Mouse (Mus musculus): ENCODE results near the gene Tnk2. TPM values are rescaled to one million over a fixed set of nuclear protein-coding genes. Genes with fewer than 3 reads are reported as not detected.

The Tnk2 gene
- total RNA-seq, 1 experiment from 2014 or later = 48.5 TPM

DNA sequence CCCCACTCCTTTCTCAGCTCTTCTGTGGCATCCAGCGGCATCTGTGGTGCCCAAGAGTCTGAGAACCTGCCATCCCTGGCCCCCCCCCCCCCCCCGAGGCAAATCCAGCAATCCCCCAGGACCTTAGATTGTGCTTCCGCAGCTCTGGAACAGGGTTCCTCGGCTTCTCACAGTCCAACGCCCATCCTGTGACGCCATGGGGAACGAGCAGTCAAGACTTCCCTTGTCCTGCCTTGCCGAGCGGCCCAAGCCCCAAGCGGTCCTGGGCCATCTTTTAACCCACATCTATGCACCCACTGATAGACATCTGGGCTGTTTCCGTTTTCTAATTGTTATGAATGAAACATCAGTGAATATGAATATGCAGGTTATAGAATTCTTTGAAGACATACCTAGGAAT lies 68.5 kb downstream of the Tnk2 start:
- DNase-seq = no peak

- DNase-seq = no peak
Observed at GRCm38 (mm10) chr16:32713556-32713955, 69.9 kb downstream of the Tnk2 start.

DNA sequence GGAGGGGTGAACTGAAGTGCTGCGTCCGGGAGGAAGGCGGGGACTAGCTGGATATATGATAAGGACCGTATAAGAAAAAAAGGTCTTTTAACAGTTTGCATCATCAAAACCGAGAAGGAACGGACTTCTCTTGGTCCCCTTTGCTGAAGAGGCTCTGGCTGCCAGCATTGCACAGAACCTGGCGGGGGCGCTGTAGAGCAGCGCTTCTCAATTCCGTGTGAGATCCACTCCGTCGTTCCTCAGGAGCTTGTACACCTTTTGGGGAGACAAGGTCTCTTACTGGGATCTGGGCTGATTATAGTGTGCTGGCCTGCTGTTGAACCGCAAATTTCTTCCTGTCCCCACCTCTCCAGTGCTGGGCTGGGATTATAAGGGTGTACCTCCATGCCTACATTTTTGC lies 71.7 kb downstream of the Tnk2 start:
- peak; percentile 60 for DNase-seq

DNA sequence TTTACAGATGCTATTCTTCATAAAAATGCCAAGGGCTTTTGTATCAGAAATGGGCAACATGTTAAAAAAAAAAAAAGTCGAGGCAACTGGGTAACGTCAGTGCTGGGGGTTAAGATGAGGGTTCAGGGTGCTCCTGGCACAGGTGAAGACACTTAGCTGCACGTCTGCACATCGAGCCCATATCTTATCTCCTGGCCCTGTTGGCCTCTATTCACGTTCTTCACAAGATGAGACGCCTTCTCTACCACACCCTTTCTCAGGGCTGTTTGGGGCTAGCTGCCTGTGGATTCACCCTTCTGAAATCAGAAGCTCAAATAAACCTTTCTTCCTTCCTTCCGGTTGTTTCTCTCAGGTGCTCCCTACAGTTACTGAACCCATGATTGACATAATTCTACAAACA lies 79.5 kb downstream of the Tnk2 start:
- DNase-seq = no peak

- DNase-seq = no peak
Observed at GRCm38 (mm10) chr16:32723767-32724166, 80.1 kb downstream of the Tnk2 start.

DNA sequence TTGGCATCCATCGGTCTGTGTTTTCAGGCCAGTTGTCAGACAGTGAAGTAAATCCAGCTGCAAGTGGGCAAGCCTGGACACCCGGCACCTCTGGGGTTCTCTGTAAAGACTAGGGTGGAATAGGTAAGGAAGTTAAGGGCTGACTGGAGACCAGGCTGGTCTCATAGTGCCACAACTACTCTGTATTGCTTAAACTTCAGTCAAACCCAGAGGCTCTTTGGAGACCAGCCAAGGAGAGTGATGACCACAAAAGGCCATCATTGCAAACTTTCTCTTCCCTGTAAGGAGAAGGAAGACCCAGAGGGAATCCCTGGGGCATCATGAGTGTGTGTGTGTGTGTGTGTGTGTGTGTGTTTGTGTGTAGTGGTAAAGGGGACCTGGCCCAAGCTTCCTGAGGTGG lies 80.6 kb downstream of the Tnk2 start:
- DNase-seq = no peak

- DNase-seq = no peak
Observed at GRCm38 (mm10) chr16:32726501-32726900, 82.8 kb downstream of the Tnk2 start.

- DNase-seq = no peak
Observed at GRCm38 (mm10) chr16:32728240-32728639, 84.6 kb downstream of the Tnk2 start.

DNA sequence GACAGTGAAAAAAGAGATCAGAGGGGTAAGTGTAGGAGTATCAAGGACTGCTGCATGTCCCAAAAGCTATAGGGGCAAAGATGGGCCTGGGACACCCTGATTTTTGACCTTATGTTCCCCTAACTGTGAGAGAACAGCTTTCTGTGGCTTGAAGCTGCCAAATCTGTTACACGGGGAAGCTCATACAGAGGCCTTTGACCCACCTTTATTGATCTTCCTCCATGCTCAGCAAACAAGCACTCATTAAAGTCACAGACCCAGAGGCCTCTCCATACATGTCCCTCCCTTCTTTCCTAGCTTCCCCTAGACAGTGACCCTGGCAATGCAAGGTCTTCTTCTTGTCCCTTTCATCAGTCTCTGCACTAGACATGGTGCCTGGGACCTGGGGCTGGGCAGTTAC lies 85.1 kb downstream of the Tnk2 start:
- no peak for DNase-seq

Other genes with a start within 250 kb of the Tnk2 start
- not detected in 2 replicates for gene Tm4sf19, start 243.4 kb upstream of the Tnk2 start, total RNA-seq (2021)
- 6.2 and 6.8 TPM in 2 replicates for gene Tctex1d2, start 224.2 kb upstream of the Tnk2 start, total RNA-seq (2021)
- 75.6 and 77.2 TPM in 2 replicates for gene Pcyt1a, start 213.0 kb upstream of the Tnk2 start, total RNA-seq (2021)
- gene Slc51a, start 156.0 kb upstream of the Tnk2 start, total RNA-seq (2021) = not detected in 2 replicates
- not detected in 2 replicates for gene Zdhhc19, start 147.6 kb upstream of the Tnk2 start, total RNA-seq (2021)
- 181 and 285 TPM in 2 replicates for gene Tfrc, start 35.0 kb upstream of the Tnk2 start, total RNA-seq (2021)
- gene Muc4, start 92.0 kb downstream of the Tnk2 start, total RNA-seq (2021) = not detected in 2 replicates
- gene Muc20, start 153.6 kb downstream of the Tnk2 start, total RNA-seq (2021) = 0.15 and 0.56 TPM in 2 replicates
- gene Smbd1, start 166.6 kb downstream of the Tnk2 start, total RNA-seq (2021) = not detected in 2 replicates
- gene Fyttd1, start 233.6 kb downstream of the Tnk2 start, total RNA-seq (2021) = 99.8 and 104 TPM in 2 replicates
- 27.9 and 32.7 TPM in 2 replicates for gene Rubcn, start 233.9 kb downstream of the Tnk2 start, total RNA-seq (2021)

Measured in adrenal gland, postnatal 14 days (tissue).